Mouse (Mus musculus) CH12.LX (cell line): Measurements from ENCODE around the gene Hist1h3e.

Experiments used
- CHD1 ChIP-seq: IDR thresholded peaks from 2 replicates; pipeline ENCODE4 v1.6.1; 2012; ENCODE audit warnings: low read depth, low read length, improper control_type of control experiment, inconsistent platforms
- CTCF ChIP-seq, 2 experiments: IDR thresholded peaks in 1 of 2; conservative IDR thresholded peaks in 1 of 2; 2 replicates each; pipeline ENCODE4 v1.5.1; 2011 to 2012; ENCODE audit warnings: low read depth in 2 of 2, low read length in 2 of 2, improper control_type of control experiment in 1 of 2, inconsistent platforms in 1 of 2, mild to moderate bottlenecking in 1 of 2, moderate library complexity in 1 of 2
- POLR2A ChIP-seq: IDR thresholded peaks from 2 replicates; pipeline ENCODE4 v1.6.1; 2011; ENCODE audit warnings: low read depth, mild to moderate bottlenecking, improper control_type of control experiment, low read length
- POLR2AphosphoS2 ChIP-seq: IDR thresholded peaks from 2 replicates; pipeline ENCODE4 v1.6.1; 2011; ENCODE audit warnings: low read depth, low read length, improper control_type of control experiment
- RAD21 ChIP-seq: IDR thresholded peaks from 2 replicates; pipeline ENCODE4 v1.6.1; 2011; ENCODE audit warnings: low read depth, mild to moderate bottlenecking, low read length, improper control_type of control experiment, moderate library complexity
- RCOR1 ChIP-seq: conservative IDR thresholded peaks from 2 replicates; pipeline ENCODE4 v1.6.1; 2012; ENCODE audit warnings: low read depth, mild to moderate bottlenecking, inconsistent platforms, low read length, improper control_type of control experiment
- SMC3 ChIP-seq: IDR thresholded peaks from 2 replicates; pipeline ENCODE4 v1.6.1; 2011; ENCODE audit warnings: low read depth, low read length, improper control_type of control experiment
- USF1 ChIP-seq: IDR thresholded peaks from 2 replicates; pipeline ENCODE4 v1.6.1; 2014; ENCODE audit warnings: low read depth, mild to moderate bottlenecking, inconsistent platforms, low read length, improper control_type of control experiment
- ZNF384 ChIP-seq: IDR thresholded peaks from 2 replicates; pipeline ENCODE4 v1.6.1; 2012; ENCODE audit warnings: low read depth, low read length, improper control_type of control experiment, inconsistent platforms

DNA sequence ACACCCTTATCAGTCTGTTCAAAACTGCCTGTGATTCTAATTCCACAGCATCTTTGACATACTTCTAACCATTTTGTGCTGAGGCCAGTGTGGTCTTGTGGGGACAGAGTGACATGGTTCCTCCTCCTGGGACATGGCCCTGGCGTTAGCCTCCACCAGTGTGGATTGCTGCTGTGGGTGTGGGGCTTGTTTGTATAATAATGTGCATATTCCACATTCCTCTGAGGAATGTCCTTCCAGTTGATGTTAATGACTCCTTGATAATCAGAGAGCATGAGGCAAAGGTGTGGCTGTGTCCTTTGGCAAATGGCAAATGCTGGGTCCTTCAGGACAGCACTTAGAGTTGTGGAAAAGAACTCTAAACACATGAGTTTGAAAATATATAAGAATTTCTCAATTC, 48.7 kb downstream of the Hist1h3e start:
- TF ChIP-seq CHD1 (no peak), SMC3 (no peak), CTCF (conservative IDR thresholded peaks at IDR 0.05 in 1 of 2, IDR thresholded peaks at IDR 0.05 in 1 of 2; ENCODE audit: low read depth in 2 of 2, low read length in 2 of 2) (no peak), RCOR1 (no peak), USF1 (no peak), RAD21 (no peak), ZNF384 (no peak), POLR2A (no peak), POLR2AphosphoS2 (no peak)
